Mouse (Mus musculus) C2C12 (cell line): Measurements from ENCODE around the gene Tex35. TPM values are rescaled to one million over a fixed set of nuclear protein-coding genes. Genes with fewer than 3 reads are reported as not detected.

Source experiments
- H3K27me3 ChIP-seq: one replicate; pipeline ENCODE4 v1.6.1; 2011; ENCODE audit not compliant: control insufficient read depth, insufficient read depth, insufficient read length
- H3K36me3 ChIP-seq: one replicate; pipeline ENCODE4 v1.6.1; 2011; ENCODE audit not compliant: control insufficient read depth, insufficient read depth
- H3K4me3 ChIP-seq: one replicate; pipeline ENCODE4 v1.5.1; 2011; ENCODE audit warnings: mild to moderate bottlenecking, control low read depth; ENCODE audit not compliant: poor library complexity, insufficient read depth, severe bottlenecking
- H3K79me2 ChIP-seq: one replicate; pipeline ENCODE4 v1.6.1; 2011; ENCODE audit not compliant: control insufficient read depth, insufficient read depth
- H3K79me3 ChIP-seq: one replicate; pipeline ENCODE4 v1.6.1; 2011; ENCODE audit warnings: low read depth, control low read depth
- H3ac ChIP-seq: one replicate; pipeline ENCODE3; 2011; ENCODE audit warnings: low read depth; ENCODE audit not compliant: control insufficient read depth, insufficient read length
- CEBPB ChIP-seq: IDR thresholded peaks from one replicate; pipeline ENCODE4 v1.6.1; 2011; ENCODE audit warnings: low read depth, mild to moderate bottlenecking, control low read depth, moderate library complexity
- CTCF ChIP-seq: IDR thresholded peaks from one replicate; pipeline ENCODE4 v1.5.1; 2011; ENCODE audit not compliant: control insufficient read depth, insufficient read depth, insufficient read length
- FOSL1 ChIP-seq: IDR thresholded peaks from one replicate; pipeline ENCODE4 v1.8.0; 2011; ENCODE audit warnings: mild to moderate bottlenecking, low read length; ENCODE audit not compliant: poor library complexity, insufficient read depth, severe bottlenecking
- MAX ChIP-seq: IDR thresholded peaks from one replicate; pipeline ENCODE4 v1.6.1; 2011; ENCODE audit warnings: mild to moderate bottlenecking, control low read depth
- MYOD1 ChIP-seq: IDR thresholded peaks from one replicate; pipeline ENCODE4 v1.6.1; 2011; ENCODE audit warnings: low read depth; ENCODE audit not compliant: control insufficient read depth, insufficient read length
- MYOG ChIP-seq: IDR thresholded peaks from one replicate; pipeline ENCODE4 v1.6.1; 2011; ENCODE audit not compliant: control insufficient read depth, insufficient read length; ENCODE audit errors: extremely low read depth
- USF1 ChIP-seq: IDR thresholded peaks from one replicate; pipeline ENCODE4 v1.6.1; 2011; ENCODE audit warnings: low read depth, mild to moderate bottlenecking, control low read depth, moderate library complexity
- polyA plus RNA-seq: library from polyadenylated mRNA; unstranded; fragments of >200 nt; fragmentation: generic; extraction: Trizol; gene quantifications from one replicate; pipeline ENCODE4 v1.2.1, GENCODE M21; 2012; ENCODE audit warnings: missing spikeins

Gene Tex35
- polyA plus RNA-seq, 1 experiment: not detected

DNA sequence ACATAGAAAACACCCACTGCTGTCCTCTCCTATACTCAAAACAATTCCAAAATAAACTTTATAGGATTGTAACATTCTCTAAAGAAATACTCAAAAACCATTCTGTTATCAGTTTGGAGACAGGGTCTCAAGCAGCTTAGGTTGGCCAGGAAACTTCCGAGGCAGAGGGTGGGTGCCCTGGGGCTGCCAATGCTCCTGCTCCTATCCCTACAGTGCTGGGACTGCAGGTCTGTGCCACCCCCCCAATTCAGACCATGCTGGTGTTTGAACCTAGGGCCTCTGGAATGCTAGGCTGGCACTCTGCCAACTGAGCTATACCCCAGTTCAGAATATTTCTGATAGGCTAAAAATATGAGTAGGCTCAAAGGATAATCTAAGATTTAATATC lies 29.4 kb upstream of the Tex35 start:
- TF ChIP-seq USF1 (no peak), FOSL1 (no peak), MYOD1 (no peak), MAX (no peak), CTCF (no peak), CEBPB (no peak)
- H3ac ChIP-seq: no peak overlapping the region
- no peak overlapping the region for H3K4me3 ChIP-seq

DNA sequence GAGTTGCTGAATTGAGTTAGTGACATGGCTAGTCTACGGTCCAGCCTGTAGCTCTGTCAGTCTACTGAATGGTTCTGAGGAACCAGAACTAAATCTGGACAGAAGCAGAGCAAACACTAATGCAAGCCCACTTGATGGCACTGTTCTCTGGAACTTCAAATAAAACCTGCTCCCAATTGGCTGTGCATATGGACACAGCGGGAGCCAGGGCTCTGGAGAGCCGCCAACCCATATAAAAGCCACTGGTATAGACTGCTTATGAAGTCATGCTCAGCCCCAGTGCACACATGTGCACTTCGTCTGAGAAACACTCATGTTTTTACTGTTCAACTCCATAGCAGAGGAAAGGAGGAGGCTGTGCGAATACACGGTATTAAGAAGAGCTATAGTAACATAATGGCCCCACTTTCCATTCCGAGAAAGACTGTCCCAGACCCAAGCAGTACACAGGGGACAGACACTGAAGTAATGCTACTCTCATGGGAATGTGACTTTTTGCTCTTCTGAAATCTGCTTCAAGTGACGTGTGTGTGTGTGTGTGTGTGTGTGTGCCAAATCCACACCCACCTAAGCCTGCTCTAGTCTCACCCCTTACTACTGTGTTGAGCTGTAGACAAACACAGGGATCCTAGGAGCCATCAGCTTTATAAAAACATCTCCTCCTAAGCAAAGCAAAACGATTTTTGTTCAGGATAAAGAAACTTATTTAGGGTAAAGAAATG lies 28.8 kb upstream of the Tex35 start:
- Histone ChIP-seq H3K79me3 (no peaks in the 10 kb centered on the region), H3K4me3 (no peak overlapping the region), H3K36me3 (no peaks in the 10 kb centered on the region), H3ac (no peak overlapping the region), H3K27me3 (no peaks in the 10 kb centered on the region), H3K79me2 (no peaks in the 10 kb centered on the region)
- TF ChIP-seq MAX (no peak), CTCF (no peak), USF1 (no peak), FOSL1 (no peak), CEBPB (no peak), MYOD1 (no peak), MYOG (no peak)

More for the DNA sequence above, 29.4 kb upstream of the Tex35 start:
- H3K79me2 ChIP-seq: no peaks in the 10 kb centered on the region
- no peaks in the 10 kb centered on the region for H3K79me3 ChIP-seq
- no peaks in the 10 kb centered on the region for H3K36me3 ChIP-seq
- H3K27me3 ChIP-seq: no peaks in the 10 kb centered on the region

DNA sequence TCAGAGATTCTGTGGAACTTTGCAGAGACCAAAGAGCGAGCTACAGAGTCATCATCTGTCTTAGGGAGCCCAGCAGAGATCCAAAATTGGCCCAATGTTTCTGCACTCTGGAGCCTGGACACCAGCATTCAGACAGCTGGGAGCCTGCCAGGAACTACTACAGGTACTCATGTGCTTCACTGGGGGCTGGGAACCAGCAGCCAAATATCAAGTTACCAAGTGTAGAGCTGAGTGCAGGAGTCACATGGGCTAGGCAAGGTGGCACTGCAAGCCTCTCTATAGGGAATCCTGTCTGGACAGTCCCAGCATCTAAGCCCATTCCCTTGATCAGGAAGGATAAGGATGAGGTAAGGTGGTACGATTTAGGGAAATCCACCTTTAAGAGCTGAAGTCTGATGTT lies 19.7 kb upstream of the Tex35 start:
- no peaks in the 10 kb centered on the region for H3K36me3 ChIP-seq
- H3K27me3 ChIP-seq: no peaks in the 10 kb centered on the region
- no peak for TF ChIP-seq MYOG
- no peak for TF ChIP-seq USF1
- TF ChIP-seq MAX: no peak
- no peak for TF ChIP-seq FOSL1
- TF ChIP-seq CTCF: no peak
- TF ChIP-seq MYOD1: no peak
- no peak for TF ChIP-seq CEBPB

DNA sequence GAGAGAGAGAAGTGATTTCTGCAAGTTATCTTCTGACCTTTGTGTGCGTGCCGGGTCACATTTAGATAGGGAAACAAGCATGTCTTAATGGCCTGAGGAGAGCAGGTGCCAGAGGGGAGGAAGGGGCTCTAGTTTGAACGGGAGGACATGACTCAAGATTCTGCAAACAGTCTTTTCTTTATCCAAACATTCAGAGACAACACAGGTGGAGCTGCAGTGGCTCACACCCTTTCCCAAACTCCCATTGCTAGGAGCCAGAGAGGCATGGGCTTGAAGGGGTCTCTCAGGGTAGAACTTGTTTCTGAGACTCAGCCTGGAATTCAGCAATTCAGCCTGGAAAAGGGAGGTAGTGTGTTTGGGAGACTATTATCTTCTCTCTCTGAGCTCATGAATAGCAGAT lies 15.4 kb upstream of the Tex35 start:
- Histone ChIP-seq H3K27me3 (no peaks in the 10 kb centered on the region), H3K79me2 (no peaks in the 10 kb centered on the region), H3K79me3 (no peaks in the 10 kb centered on the region), H3K36me3 (no peaks in the 10 kb centered on the region), H3K4me3 (no peak overlapping the region), H3ac (no peak overlapping the region)
- TF ChIP-seq MAX: no peak
- no peak for TF ChIP-seq MYOD1
- TF ChIP-seq CTCF: no peak
- TF ChIP-seq MYOG: no peak
- TF ChIP-seq FOSL1: no peak
- no peak for TF ChIP-seq USF1
- no peak for TF ChIP-seq CEBPB

More for the DNA sequence above, 19.7 kb upstream of the Tex35 start:
- Histone ChIP-seq H3K79me3 (no peaks in the 10 kb centered on the region), H3K4me3 (no peak overlapping the region), H3K79me2 (no peaks in the 10 kb centered on the region), H3ac (no peak overlapping the region)

DNA sequence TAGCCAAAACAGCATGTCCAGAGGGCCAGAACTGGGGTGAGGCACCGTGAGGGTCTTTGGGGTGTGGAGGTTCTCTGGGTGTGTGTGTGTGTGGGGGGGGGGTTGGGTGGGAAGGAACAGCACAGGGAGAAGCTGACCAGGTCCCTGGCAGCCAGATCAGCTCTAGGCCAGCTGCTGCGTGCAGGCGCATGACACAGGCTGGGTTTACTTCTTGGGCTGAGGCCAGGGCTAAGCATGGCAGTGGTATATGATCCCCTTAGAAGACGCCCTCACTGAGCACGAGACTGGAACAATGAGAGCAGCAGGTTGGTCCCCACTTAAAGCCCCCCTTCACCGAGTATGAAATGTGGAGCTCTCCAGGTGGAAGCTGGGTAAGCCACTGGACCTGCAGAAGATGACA lies 10.7 kb upstream of the Tex35 start:
- Histone ChIP-seq H3K27me3 (no peaks in the 10 kb centered on the region), H3K4me3 (no peak overlapping the region), H3ac (no peak overlapping the region), H3K79me3 (no peaks in the 10 kb centered on the region), H3K79me2 (no peaks in the 10 kb centered on the region), H3K36me3 (no peaks in the 10 kb centered on the region)
- TF ChIP-seq MYOG: no peak
- no peak for TF ChIP-seq CTCF
- TF ChIP-seq FOSL1: no peak
- no peak for TF ChIP-seq MYOD1
- TF ChIP-seq CEBPB: no peak

DNA sequence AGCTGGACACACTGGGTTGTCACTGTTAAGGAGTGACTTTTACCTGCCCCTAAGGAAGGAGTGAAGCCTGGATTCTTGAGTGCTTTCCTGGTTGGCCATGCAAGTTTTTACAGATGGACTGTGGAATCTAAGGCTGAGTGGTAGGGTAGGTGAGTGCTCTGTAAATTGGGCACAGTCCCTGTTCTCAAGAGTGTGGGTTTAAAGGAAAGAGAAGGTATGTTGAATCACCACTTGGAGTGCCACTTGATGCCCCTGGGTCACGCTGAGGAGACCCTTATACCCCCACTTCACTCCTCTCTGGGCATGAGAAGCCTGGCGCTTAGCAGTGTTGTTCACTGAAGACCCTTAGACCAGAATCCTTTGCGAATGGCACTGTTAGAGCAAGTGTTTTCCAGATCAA lies 9.0 kb upstream of the Tex35 start:
- Histone ChIP-seq H3K79me2 (no peaks in the 10 kb centered on the region), H3K4me3 (no peak overlapping the region), H3K27me3 (no peaks in the 10 kb centered on the region), H3K79me3 (no peaks in the 10 kb centered on the region), H3K36me3 (no peaks in the 10 kb centered on the region), H3ac (no peak overlapping the region)
- no peak for TF ChIP-seq USF1
- TF ChIP-seq CEBPB: no peak
- no peak for TF ChIP-seq MYOD1
- TF ChIP-seq CTCF: no peak
- TF ChIP-seq FOSL1: no peak
- no peak for TF ChIP-seq MYOG
